Mouse (Mus musculus) adrenal gland, adult 8-10 months (tissue): ENCODE results near the gene Zfp580. TPM values are rescaled to one million over a fixed set of nuclear protein-coding genes. Genes with fewer than 3 reads are reported as not detected.
"Not testable (repeated sequence)": the region's sequence is repeated elsewhere in the genome, so short reads cannot be mapped to it uniquely, and the experiment has no call there.

Experiments used
- DNase-seq: peaks from one replicate; pipeline ENCODE4 v3.0.0; 2022
- total RNA-seq, 4 experiments: library from RNA; stranded (reverse); gene quantifications; 2 replicates each; pipeline ENCODE4 v1.2.4; 2022

The Zfp580 gene
- 1 to 10 TPM; 5.4 to 9.7 (median 8.5) TPM for total RNA-seq

DNA sequence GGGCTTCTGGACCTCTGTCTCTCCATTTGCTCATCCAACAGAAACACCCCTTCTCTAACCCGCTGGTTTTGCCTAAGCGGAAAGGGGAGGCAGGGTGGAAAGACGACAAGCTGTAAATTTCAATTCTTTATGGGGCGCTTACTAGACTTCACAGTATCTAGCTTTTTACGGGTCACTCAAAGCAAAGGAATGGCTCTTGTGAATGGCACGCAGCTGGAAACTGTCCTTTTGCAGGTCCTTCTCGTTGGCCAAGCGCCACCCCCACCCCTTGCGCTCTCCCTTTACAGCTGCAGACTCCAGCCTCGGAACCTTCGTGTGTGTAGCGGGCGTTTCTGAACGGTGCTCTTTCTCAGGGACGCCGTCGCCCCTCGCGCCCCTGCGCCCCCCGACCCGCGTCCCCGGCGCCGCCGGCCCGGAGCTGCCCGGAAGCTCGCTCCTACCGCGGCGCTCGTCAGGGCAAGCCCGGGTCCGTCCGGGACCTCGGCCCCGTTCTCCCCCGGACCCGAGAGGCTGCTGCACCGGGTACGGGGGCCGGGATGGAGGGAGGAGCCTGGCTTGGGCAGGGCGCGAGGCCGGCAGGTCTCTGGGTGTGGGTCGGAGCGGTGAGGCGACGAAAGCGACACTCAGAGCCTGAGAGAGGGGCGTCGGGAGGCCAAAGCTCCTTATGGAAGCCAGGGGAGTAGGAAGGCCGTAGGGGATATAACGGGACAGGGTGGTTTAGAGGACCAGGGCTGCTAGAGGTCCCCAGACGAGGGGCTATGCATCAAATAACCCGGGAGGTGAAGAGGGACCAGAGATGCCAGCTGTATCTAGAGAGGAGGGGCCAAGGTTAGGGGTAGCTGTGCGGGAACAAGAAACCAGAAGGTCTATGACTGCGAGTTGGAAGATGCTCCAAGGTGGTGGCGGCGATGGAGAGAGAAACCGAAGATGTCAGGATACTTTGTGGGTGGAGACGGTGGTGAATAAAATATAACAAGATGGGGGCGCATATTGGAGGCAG is at the start of gene Zfp580:
Gene Zfp580 (plus strand): TSS at position 346 of the 1,000 bp plus-strand sequence.
- DNase-seq = peak; percentile 56

DNA sequence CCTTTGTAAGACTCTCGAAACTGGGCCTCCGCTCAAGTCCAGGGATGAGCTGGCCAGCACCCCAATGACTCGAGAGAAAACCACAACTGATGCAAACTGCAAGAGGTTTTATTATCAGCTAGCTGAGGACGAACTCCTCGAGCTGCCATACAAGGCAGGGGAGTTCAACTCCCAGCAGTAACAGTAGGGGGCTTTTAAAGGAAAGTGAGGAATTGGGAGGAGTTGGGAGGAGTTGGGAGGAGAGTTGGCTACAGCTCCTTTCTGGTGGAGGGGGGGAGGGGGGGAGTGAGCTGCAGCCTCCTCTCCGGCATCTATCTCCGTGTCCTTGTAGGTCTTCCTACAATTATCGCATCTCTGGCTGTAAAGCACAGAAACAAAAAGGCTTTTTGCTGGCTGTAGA is 48.5 kb upstream of the Zfp580 start:
- not testable (repeated sequence) for DNase-seq

DNA sequence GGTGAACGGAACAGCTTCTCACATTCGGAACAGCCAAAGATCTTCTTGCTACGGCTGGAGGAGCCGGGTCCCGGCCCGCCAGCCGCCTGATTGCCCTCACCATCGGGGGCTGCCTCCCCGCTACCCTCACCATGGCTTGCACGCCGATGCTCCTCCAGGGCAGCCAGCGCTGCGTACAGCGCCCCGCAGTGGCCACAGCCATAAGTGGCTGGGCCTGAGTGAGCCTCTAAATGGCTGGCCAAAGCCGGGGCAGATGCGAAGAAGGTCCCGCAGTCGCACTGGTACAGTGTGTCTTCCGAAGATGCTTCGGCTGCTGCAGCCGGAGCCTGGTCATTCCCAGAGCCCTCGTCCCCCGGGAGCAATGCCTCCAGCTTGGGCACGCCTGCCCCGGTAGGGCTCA is 43.1 kb upstream of the Zfp580 start:
- no peak for DNase-seq

DNA sequence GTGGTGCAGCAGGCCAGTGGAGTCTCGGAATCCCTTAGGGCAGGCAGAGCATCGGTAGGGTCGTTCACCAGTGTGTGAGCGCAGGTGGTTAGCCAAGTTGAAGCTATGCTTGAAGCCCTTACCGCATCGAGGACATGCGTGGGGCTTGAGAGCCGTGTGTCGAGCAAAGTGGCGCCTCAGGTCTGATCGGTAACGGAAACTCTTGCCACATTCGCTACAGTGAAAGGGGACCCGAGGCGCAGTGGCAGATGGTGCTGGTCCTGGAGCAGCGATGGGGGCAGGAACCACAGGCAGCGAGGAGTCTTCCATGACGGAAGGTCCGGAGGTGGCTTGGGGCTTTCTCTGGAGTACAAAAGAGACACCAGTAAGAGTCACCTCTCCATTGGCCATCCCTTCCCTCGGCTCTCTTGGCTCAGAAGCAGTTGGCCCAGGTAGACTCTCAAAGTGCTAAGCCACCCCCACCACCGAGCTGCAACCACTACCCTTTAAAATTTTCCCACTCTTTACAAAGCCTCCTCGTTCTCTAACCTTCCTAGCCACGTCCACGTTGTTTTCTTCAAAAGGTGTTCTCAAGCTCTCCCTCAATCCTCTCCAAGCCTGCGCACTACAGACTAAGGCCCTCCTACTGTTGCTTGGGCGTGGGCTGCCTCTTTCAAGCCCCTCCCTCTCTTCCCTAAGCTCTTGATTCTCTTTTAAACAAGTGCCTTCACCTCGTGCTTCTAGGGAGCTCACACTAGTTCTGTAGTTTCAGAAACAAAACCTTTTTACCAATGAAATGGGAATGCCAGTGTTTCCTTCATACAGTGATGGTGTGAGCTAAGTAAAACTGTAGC is 38.4 kb upstream of the Zfp580 start:
- no peak for DNase-seq

DNA sequence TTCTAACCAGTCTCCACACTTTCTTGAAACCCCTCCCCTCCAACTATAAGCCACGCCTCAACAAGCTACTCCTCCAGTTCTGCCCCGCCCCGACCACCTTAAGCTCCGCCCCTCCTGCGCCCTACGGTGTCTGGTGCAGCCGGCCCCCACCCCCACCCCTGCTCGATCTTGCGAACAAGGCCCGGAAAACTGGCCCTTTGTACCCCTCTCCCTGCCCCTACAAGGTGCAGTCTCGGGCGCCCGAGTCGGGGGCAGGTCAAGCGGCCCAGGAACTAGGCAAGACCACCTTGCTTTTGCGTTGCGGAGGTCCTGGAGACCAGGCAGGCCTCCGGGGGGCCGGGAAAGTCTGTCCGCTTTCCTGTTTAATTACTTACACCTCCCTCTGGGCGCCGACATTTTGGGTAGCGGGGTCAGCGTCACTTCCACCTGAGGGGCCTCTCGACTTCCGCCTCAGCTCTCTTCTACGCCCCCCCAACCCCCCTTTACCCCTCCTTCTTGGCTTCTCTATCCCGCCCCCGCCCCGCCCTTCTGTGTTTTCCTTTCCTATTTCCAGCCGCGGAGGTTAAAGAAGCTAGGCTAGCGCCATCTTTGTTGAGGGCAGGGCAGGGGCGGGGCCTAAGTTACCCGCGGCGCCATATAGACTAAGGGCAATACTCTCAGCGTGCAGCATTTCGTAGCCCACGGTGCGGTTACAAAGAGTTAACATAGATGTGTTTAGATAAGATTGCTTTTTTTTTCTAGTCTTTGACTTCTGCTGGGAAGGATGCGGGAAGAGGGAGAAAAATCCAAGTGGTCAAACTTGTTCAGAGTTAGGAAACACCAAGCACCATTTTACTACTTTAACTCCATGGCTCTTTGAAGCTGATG is 36.9 kb upstream of the Zfp580 start, which contains the start of the genes Zfp524 and Fiz1:
Gene Zfp524 (plus strand): TSS at position 165 of the 867 bp plus-strand sequence.
Gene Fiz1 (minus strand): TSS at position 447 of the 867 bp plus-strand sequence.
- DNase-seq = peak; percentile 92

DNA sequence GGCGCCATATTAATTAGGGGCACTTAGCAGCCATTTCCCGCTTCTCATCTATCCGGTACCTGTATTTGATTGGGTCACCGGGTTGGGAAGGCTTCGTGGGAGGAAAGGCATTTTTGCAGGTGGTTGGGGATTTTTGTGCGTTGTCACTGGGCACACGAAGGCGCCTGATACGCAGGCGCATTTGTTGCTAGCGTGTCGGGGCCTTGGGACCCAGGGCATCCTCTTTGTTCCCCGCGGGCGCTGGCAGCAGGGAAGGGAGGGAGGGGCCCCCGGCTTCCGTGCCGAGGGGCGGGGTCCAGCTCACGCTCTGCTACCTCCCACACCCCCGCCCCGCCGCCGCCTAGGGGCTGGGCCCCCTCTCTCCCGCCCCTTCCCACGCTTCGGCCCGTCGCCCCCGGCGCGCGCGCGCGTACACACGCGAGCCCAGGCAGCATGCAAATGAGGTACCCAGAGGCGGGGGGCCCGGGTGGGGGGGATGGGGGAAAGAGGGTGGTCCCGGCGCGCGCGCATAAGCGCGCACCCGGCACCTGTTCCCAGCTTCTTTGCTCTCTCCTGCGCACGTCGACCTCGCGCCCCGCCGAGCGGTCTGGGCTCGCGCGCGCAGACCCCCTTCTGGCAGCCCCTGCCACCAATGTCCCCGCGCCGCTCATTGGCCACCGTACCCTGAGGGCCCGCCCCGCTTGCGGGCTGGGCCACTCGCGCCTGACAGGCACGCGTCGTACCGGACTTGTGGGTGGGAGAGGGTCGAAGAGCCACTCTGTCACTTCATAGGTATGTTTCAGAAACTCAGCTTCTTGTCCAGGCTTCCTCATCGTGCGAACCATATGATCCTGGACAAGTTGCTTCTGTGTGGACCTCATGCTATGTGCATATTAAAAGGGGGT is 36.0 kb upstream of the Zfp580 start, which contains the start of gene Gm44973:
Gene Gm44973 (plus strand): TSS at position 379 of the 884 bp plus-strand sequence.
- peak; percentile 89 for DNase-seq

DNA sequence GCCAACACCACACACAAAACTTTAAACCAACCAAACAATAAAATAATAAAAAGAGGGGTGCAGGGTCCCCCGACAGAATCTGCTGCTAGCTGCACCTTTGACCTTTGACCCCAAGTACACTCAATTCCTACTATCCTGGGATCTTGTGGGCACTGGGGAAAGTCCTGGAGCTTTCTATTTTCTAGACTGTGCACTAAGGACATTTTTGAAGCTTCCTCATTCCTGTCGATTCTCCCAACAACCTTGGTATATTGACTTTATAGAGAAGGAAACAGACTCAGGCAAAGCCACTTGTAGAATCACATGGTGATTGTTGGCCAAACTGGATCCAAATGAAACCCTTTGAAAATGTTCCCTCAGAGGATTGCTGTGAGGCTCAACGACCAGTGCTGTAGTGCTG is 35.3 kb upstream of the Zfp580 start:
- no peak for DNase-seq

DNA sequence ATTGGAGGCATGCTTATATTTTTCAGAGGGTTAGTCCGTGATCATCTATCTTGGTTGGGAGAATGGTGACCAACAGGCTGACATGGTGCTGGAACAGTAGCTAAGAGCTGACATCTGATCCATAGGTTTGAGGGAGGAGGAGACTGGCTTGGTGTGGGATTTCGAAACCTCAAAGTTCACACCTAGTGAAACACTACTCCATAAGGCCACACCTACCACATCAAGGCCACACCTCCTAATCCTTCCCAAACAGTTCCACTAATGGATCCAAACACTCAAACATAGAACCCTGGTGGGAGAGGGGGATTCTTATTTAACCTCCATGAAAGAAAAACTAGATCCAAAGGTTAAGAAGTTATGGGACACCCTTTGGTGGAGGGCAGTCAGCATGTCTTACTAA is 34.4 kb upstream of the Zfp580 start:
- no peak for DNase-seq

DNA sequence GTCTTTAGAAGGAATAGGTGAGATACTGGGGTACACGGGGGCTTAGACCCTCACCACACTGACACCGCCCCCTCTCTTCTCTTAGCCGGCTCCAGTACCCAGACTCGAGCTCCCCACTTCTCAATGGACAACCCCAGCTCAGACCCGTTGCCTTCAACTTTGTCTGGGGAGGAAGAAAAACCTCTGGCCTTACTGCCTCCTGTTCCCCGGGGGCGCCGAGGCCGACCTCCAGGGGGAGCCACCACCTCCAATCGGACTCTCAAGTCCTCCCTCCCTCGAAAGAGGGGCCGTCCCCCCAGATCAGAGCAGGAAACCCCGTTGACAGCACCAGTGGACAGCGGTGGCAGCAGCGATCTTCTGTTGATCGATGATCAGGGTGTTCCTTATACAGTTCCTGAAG is 34.0 kb upstream of the Zfp580 start:
- DNase-seq = no peak

DNA sequence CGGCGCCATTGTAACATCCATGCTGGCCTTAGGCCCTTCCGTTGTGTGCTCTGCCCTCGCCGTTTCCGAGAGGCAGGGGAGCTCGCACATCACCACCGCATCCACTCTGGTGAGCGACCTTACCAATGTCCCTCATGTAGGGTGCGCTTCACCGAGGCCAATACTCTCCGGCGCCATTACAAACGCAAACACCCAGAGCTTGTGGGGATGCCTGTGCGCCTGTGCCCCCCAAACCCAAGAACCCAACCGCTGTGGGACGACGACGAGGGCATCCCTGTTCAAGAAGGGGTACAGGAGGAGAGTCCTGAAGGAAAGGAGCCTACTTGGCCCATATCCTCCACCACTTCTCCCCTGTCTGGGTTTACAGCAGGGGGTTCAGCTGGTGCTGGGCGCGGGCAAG is 33.4 kb upstream of the Zfp580 start:
- DNase-seq = no peak

DNA sequence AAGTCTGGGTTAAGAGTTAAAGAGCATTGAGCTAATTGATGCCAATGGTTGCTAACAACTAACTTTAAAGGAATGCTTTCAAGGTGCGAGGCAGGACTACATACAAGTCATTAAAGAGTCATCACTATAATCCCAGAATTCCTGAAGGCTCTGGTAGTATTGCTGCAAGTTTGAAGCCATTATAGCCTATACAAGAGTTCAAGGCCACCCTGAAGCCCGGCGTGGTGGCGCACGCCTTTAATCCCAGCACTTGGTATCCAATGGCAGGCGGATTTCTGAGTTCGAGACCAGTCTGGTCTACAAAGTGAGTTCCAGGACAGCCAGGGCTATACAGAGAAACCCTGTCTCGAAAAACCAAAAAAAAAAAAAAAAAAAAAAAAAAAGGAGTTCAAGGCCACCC is 31.8 kb upstream of the Zfp580 start:
- DNase-seq = not testable (repeated sequence)

DNA sequence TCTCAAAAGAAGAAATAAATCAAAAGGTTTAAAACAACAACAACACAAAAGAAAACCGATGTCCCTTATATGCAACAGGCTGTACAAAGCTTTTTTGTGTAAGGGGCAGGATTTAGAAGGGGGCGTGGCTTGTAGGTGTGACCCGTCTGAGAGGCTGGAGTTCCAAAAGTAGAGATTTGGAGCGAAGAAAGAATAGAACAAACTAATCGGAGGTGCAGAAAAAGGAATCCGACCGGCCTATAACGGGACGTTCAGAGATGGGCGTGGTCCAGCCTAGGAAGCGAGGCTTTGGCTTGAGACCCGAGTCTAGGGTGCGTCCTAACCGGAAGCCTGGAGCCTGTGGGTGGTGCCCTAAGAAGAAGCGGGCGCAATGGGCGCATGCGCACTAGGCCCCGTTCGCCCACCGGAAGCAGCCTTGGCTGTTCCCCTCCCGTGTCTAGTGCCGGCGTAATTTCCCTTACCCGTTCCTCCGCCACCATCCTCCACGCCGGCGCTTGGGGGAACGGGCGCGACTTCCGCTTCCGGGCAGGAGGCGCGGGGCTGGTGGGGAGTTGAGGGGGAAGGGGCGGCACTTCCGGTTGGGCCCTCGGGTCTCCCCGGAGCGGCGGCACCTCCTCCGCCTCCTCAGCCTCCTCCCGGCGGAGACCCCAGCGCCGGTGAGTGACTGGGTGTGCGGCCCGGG is 31.2 kb upstream of the Zfp580 start, which contains the start of the genes Zfp865 and Ccdc106:
Gene Zfp865 (plus strand): TSS at position 377 of the 682 bp plus-strand sequence.
Gene Ccdc106 (plus strand): TSS at position 554 of the 682 bp plus-strand sequence.
- DNase-seq = peak; percentile 99

DNA sequence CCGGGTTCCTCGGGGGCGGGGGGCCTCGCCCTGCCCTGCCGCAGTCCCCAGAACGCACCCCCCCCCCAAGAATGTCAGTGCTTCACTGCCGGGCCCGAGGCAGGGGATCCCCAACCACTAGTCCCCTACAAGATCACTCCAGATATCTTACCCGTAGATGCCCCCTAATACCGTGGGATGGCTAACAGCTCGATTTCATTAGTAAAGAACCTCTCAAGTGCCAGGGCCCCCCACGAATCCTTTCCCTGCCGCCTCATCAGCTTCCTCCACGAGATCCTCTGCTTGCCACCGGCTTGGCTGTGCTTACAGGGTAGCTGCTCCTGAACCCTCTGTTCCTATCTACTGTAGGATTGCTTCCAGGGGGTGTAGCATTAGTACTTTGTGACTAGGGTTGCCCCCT is 30.7 kb upstream of the Zfp580 start:
- no peak for DNase-seq

DNA sequence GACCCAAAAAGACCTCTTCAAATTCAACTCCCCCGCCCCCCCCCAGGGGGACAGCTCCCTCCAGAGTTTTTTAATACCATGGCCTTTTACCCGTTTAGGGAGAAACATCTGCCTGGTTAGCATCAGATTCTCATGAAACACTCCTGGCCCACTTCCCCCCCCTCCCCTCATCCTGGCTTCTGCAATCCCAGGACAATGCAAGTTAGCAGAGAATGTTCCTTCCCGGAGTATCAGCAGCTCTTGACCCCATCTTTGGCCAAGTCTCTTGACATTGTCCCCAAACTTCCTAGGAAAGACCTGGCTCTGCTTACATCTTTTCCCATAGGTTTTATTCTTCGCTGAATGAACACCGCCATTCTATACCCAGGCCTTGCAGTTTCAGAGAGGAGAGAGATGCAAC is 30.1 kb upstream of the Zfp580 start:
- DNase-seq = no peak

DNA sequence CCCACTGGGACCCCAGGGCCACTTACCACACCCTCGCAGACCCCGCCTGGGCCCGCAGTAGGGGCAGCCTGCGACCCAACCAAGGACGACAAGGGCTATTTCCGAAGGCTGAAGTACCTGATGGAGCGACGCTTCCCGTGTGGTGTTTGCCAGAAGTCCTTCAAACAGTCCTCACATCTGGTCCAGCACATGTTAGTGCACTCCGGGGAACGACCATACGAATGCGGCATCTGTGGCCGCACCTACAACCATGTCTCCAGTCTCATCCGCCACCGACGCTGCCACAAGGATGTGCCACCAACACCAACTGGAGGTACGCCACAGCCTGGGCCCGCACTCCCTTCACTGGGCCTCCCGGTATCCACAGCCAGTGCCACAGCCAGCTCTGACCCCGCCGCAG is 21.8 kb upstream of the Zfp580 start:
- no peak for DNase-seq

DNA sequence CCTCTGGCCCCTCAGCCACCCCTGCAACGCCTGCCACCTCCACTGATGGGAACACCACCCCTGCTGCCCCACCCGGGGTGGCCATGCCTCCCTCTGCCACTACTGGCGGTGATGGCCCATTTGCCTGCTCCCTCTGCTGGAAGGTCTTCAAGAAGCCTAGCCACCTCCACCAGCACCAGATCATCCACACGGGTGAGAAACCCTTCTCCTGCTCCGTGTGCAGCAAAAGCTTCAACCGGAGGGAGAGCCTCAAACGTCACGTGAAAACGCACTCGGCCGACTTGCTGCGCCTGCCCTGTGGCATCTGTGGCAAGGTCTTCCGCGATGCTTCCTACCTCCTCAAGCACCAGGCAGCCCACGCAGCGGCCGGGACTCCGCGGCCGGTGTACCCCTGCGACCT is 21.4 kb upstream of the Zfp580 start:
- DNase-seq = no peak

DNA sequence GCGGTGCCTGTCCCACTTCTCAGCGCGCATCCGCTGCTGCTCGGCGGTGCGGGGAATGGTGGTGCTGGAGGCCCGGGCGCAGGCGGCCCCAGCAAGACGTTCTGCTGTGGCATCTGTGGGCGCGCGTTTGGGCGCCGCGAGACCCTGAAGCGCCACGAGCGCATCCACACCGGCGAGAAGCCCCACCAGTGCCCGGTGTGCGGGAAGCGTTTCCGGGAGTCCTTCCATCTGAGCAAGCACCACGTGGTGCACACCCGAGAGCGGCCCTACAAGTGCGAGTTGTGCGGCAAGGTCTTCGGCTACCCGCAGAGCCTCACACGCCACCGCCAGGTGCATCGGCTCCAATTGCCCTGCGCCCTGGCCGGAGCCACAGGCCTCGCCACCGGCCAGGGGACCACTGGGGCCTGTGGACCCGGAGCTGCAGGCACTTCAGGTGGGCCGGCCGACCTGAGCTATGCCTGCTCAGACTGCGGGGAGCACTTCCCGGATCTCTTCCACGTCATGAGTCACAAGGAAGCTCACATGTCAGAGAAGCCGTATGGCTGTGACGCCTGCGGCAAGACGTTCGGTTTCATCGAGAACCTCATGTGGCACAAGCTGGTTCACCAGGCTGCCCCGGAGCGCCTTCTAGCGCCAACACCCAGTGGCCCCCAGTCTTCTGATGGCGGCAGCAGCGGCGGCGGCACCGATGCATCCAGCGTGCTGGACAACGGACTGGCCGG is 20.6 kb upstream of the Zfp580 start:
- no peak for DNase-seq

DNA sequence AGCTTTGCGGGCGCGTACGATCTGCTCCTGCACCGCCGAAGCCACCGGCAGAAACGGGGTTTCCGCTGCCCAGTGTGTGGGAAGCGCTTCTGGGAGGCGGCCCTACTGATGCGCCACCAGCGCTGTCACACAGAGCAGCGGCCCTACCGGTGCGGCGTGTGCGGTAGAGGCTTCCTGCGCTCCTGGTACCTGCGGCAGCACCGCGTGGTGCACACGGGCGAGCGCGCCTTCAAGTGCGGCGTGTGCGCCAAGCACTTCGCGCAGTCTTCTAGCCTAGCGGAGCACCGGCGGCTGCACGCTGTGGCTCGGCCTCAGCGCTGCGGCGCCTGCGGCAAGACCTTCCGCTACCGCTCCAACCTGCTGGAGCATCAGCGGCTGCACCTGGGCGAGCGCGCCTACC is 19.8 kb upstream of the Zfp580 start:
- DNase-seq = no peak

DNA sequence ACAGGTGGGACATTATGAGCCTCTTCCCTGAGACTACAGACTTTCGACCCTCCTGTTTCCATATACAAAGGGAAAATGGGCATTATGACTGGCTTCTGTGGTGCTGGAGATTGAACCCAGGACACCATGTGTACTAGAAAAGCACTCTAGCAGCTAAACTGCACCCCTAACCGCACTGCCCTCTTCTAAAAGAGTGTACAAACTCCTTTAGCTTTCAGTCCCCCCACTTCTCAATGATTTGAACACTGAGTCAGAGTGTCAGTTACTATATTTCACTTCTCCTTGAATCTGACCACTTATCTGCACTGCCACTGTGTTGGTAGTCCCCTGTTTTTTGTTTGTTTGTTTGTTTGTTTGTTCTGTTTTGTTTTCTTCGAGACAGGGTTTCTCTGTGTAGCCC is 17.5 kb upstream of the Zfp580 start, which contains the start of gene 4632433K11Rik:
Gene 4632433K11Rik (plus strand): TSS at position 301 of the 400 bp plus-strand sequence.
- no peak for DNase-seq
